Mouse (Mus musculus): Measurements from ENCODE around the gene Pde6d. TPM values are rescaled to one million over a fixed set of nuclear protein-coding genes. Genes with fewer than 3 reads are reported as not detected.
A peak's percentile ranks its signal among the peaks of the same experiment; 100 is the strongest.

Gene Pde6d
- polyA plus RNA-seq, 1 experiment, result 6.6 TPM

- H3K9me3 ChIP-seq (ENCODE audit: control insufficient read depth, low read length), result no peaks in the 10 kb centered on the region
- no peaks in the 10 kb centered on the region for H3K27me3 ChIP-seq (ENCODE audit: control insufficient read depth)
- H3K4me3 ChIP-seq (replicated peaks), result no peak overlapping the region
- no peaks in the 10 kb centered on the region for H3K36me3 ChIP-seq (ENCODE audit: control insufficient read depth)
- TF ChIP-seq TAL1 (IDR thresholded peaks at IDR 0.05; ENCODE audit: low read length), result no peak
- no peak for TF ChIP-seq GATA1 (IDR thresholded peaks at IDR 0.05; ENCODE audit: low read length)
- H3K4me1 ChIP-seq (ENCODE audit: control insufficient read depth), result peaks cover 29% of the 10 kb centered on the region
These were observed 70.2 kb downstream of the Pde6d start for GRCm38 (mm10) chr1:86512154-86512720.

DNA sequence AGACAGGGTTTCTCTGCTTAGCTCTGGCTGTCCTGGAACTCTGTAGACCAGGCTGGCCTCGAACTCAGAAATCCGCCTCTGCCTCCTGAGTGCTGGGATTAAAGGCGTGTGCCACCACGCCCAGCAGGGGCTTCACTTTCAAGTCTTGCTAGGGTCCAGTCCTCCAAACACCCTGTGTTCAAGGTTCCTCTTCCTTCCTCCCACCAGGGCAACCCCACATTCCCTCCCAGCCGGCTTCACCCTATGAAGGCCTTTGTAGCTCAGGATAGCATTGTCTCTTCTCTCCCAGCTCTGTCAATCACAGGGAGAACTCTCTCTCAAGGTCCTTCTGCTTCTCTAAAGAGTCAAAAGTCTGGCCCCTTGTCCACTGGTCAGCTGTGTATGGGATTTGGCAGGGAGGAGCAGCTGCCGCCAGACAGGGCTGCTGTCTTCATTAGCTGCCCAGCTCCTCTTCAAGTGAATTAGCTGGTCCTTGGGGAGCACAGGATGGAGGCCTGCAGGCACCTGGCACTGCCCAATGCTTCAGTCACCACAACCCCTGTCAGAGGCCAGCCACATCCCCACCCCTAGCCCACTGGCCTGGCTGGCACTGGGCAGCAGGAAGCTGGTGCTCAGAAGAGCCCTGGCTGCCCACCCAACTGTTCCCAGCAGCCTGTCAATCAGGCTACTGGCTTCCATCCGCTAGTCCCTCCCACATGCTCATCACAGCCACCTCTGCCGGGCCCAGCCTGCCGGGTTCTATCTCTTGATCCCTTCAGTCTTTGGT is 71.6 kb downstream of the Pde6d start:
- H3K4me1 ChIP-seq (ENCODE audit: control insufficient read depth), result peaks cover 38% of the 10 kb centered on the region

DNA sequence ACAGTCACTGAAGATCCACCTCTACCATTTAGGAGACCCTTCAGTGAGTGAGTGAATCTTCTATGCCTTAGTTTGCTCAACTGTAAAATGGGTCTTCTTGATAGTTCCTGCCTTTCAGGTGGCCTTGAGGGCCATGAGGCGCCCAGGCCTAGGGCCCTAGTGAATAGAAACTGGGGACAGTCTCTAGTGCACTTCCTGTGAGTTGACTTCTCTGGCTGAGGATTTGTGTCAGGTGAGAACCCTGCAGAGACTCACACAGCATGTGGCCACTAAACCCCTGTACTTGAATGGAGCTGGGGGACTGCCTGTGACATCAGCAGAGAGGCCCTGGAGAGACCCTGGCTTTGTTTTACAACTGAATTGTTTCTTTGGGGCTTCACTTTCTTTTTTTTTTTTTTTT is 72.2 kb downstream of the Pde6d start:
- H3K4me1 ChIP-seq (ENCODE audit: control insufficient read depth), result peaks cover 43% of the 10 kb centered on the region
- TF ChIP-seq GATA1 (IDR thresholded peaks at IDR 0.05; ENCODE audit: low read length), result no peak
- no peak overlapping the region for H3K4me3 ChIP-seq (replicated peaks)
- no peaks in the 10 kb centered on the region for H3K36me3 ChIP-seq (ENCODE audit: control insufficient read depth)
- H3K27me3 ChIP-seq (ENCODE audit: control insufficient read depth), result no peaks in the 10 kb centered on the region
- no peaks in the 10 kb centered on the region for H3K9me3 ChIP-seq (ENCODE audit: control insufficient read depth, low read length)

More for the DNA sequence above, 71.6 kb downstream of the Pde6d start:
- no peak overlapping the region for H3K4me3 ChIP-seq (replicated peaks)
- TF ChIP-seq TAL1 (IDR thresholded peaks at IDR 0.05; ENCODE audit: low read length), result no peak
- TF ChIP-seq GATA1 (IDR thresholded peaks at IDR 0.05; ENCODE audit: low read length), result no peak
- no peaks in the 10 kb centered on the region for H3K27me3 ChIP-seq (ENCODE audit: control insufficient read depth)
- H3K36me3 ChIP-seq (ENCODE audit: control insufficient read depth), result no peaks in the 10 kb centered on the region
- H3K9me3 ChIP-seq (ENCODE audit: control insufficient read depth, low read length), result no peaks in the 10 kb centered on the region

- Histone ChIP-seq H3K27me3 (ENCODE audit: control insufficient read depth) (peaks cover 2% of the 10 kb centered on the region), H3K4me3 (replicated peaks) (no peak overlapping the region), H3K9me3 (ENCODE audit: control insufficient read depth, low read length) (no peaks in the 10 kb centered on the region), H3K4me1 (ENCODE audit: control insufficient read depth) (peaks cover 51% of the 10 kb centered on the region), H3K36me3 (ENCODE audit: control insufficient read depth) (no peaks in the 10 kb centered on the region)
- no peak for TF ChIP-seq TAL1 (IDR thresholded peaks at IDR 0.05; ENCODE audit: low read length)
- TF ChIP-seq GATA1 (IDR thresholded peaks at IDR 0.05; ENCODE audit: low read length), result no peak
These were observed 73.0 kb downstream of the Pde6d start for GRCm38 (mm10) chr1:86509410-86509809.

DNA sequence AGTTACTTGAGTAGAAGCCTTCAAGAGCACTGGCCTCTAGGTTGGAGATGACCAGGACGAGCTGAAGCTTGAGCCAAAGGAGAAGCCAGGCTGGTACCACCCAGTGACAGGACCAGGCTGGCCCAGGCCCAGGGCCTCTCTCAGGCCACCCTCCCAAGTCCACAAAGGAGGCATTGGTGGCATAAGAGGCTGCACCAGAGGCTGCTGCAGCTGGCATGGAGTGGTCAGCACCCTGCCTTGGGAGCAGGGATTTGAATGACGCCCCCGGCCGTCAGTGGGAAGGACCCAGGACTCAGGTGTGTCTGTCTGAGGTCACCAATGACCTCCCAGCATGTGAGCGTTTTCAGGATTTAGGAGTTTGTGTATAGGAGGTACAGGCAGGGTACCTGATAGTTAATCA is 74.6 kb downstream of the Pde6d start:
- no peak overlapping the region for H3K4me3 ChIP-seq (replicated peaks)
- no peaks in the 10 kb centered on the region for H3K9me3 ChIP-seq (ENCODE audit: control insufficient read depth, low read length)
- TF ChIP-seq GATA1 (IDR thresholded peaks at IDR 0.05; ENCODE audit: low read length), result no peak
- no peak for TF ChIP-seq TAL1 (IDR thresholded peaks at IDR 0.05; ENCODE audit: low read length)
- H3K27me3 ChIP-seq (ENCODE audit: control insufficient read depth), result peaks cover 17% of the 10 kb centered on the region
- H3K4me1 ChIP-seq (ENCODE audit: control insufficient read depth), result peaks cover 66% of the 10 kb centered on the region
- no peaks in the 10 kb centered on the region for H3K36me3 ChIP-seq (ENCODE audit: control insufficient read depth)

- TF ChIP-seq GATA1 (IDR thresholded peaks at IDR 0.05; ENCODE audit: low read length), result no peak
- no peak for TF ChIP-seq TAL1 (IDR thresholded peaks at IDR 0.05; ENCODE audit: low read length)
- peaks cover 69% of the 10 kb centered on the region for H3K4me1 ChIP-seq (ENCODE audit: control insufficient read depth)
These were observed 76.0 kb downstream of the Pde6d start for GRCm38 (mm10) chr1:86506420-86506819.

GRCm38 (mm10) chr1:86505461-86505860 is 77.0 kb downstream of the Pde6d start:
- Histone ChIP-seq H3K9me3 (ENCODE audit: control insufficient read depth, low read length) (no peaks in the 10 kb centered on the region), H3K27me3 (ENCODE audit: control insufficient read depth) (peaks cover 26% of the 10 kb centered on the region), H3K4me1 (ENCODE audit: control insufficient read depth) (peaks cover 72% of the 10 kb centered on the region), H3K4me3 (replicated peaks) (no peak overlapping the region), H3K36me3 (ENCODE audit: control insufficient read depth) (no peaks in the 10 kb centered on the region)
- TF ChIP-seq TAL1 (IDR thresholded peaks at IDR 0.05; ENCODE audit: low read length), result no peak
- no peak for TF ChIP-seq GATA1 (IDR thresholded peaks at IDR 0.05; ENCODE audit: low read length)

More at GRCm38 (mm10) chr1:86506420-86506819, 76.0 kb downstream of the Pde6d start:
- peaks cover 26% of the 10 kb centered on the region for H3K27me3 ChIP-seq (ENCODE audit: control insufficient read depth)
- H3K9me3 ChIP-seq (ENCODE audit: control insufficient read depth, low read length), result no peaks in the 10 kb centered on the region
- H3K4me3 ChIP-seq (replicated peaks), result no peak overlapping the region
- no peaks in the 10 kb centered on the region for H3K36me3 ChIP-seq (ENCODE audit: control insufficient read depth)

- H3K9me3 ChIP-seq (ENCODE audit: control insufficient read depth, low read length), result no peaks in the 10 kb centered on the region
- peaks cover 73% of the 10 kb centered on the region for H3K4me1 ChIP-seq (ENCODE audit: control insufficient read depth)
- TF ChIP-seq TAL1 (IDR thresholded peaks at IDR 0.05; ENCODE audit: low read length), result no peak
- no peak for TF ChIP-seq GATA1 (IDR thresholded peaks at IDR 0.05; ENCODE audit: low read length)
- H3K27me3 ChIP-seq (ENCODE audit: control insufficient read depth), result peaks cover 26% of the 10 kb centered on the region
- H3K36me3 ChIP-seq (ENCODE audit: control insufficient read depth), result no peaks in the 10 kb centered on the region
- H3K4me3 ChIP-seq (replicated peaks), result peak overlapping the region; percentile 64
These were observed 77.6 kb downstream of the Pde6d start for GRCm38 (mm10) chr1:86504697-86505421.

All from erythroblast, embryonic 14.5 days (primary cell).